Mouse (Mus musculus) megakaryocyte, embryonic 14.5 days (primary cell): ENCODE data around the gene Ube2d1. TPM values are rescaled to one million over a fixed set of nuclear protein-coding genes. Genes with fewer than 3 reads are reported as not detected.

Experiments used
- H3K27me3 ChIP-seq: replicated peaks from 2 replicates; pipeline ENCODE3; 2012; ENCODE audit warnings: inconsistent platforms
- H3K36me3 ChIP-seq: replicated peaks from 2 replicates; pipeline ENCODE3; 2012; ENCODE audit warnings: low read length, inconsistent platforms, mixed read lengths
- H3K4me1 ChIP-seq: 2 replicates; pipeline ENCODE4 v1.6.1; 2012; ENCODE audit warnings: inconsistent platforms
- H3K4me3 ChIP-seq: replicated peaks from 2 replicates; pipeline ENCODE3; 2012; ENCODE audit warnings: moderate library complexity, mild to moderate bottlenecking, inconsistent platforms
- H3K9me3 ChIP-seq: 2 replicates; pipeline ENCODE4 v1.6.1; 2012; ENCODE audit warnings: inconsistent platforms
- FLI1 ChIP-seq: IDR thresholded peaks from 2 replicates; pipeline ENCODE4 v1.6.1; 2012; ENCODE audit warnings: low read length, inconsistent platforms, mixed read lengths
- GATA1 ChIP-seq: IDR thresholded peaks from 3 replicates; pipeline ENCODE4 v1.6.1; 2012; ENCODE audit warnings: mixed read lengths, low read length, inconsistent platforms, borderline replicate concordance
- polyA plus RNA-seq: library from polyadenylated mRNA; stranded (reverse); fragments of >175 nt; gene quantifications from 2 replicates; pipeline ENCODE4 v1.2.3, GENCODE M21; 2012; ENCODE audit warnings: low replicate concordance; ENCODE audit not compliant: insufficient read depth

The Ube2d1 gene
- polyA plus RNA-seq, 1 experiment = 5.0 TPM

DNA sequence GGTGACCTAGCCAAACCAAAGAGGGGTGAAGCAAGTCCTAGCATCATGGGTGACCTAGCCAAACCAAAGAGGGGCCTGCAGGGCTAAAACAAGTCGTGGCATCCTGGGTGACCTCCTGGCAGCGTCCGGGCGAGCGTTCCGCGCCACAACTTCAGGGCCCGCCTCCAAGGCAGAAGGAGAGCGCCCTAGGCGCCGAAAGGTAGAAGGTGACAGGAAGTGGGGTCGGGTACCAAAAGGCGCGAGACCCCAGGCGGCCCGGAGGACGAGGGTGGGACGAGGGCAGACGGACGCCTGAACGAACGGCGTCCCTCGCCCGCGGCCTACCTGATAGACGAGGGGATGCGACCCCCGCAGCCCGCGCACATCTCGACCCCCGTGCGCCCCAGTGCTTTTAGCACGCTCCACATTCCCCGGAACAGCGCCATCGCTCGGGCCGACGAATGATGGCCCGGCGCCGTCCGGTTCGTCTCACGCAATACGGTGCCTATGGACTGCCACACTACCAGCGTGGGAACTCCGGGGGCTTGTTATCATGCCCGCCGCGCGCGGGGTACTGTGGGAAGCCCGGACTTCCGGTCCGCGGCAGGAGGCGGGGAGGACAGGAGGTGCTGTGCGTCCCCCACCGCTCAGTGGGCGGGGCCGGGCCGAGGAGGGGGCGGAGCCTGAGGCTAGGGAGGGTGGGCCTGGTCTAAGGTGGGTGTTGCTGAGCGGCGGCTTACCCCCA is 47.4 kb downstream of the Ube2d1 start:
- peaks cover 2% of the 10 kb centered on the region for H3K27me3 ChIP-seq
- peak overlapping the region; percentile 96 for H3K4me3 ChIP-seq
- H3K4me1 ChIP-seq = peaks cover 39% of the 10 kb centered on the region
- H3K9me3 ChIP-seq = no peaks in the 10 kb centered on the region
- TF ChIP-seq GATA1 (0 out of 3 replicates have a peak, but pooled peaks have one; percentile 23), FLI1 (peak; percentile 72; the same call in 1 of the 2 replicates)
- peaks cover 34% of the 10 kb centered on the region for H3K36me3 ChIP-seq

DNA sequence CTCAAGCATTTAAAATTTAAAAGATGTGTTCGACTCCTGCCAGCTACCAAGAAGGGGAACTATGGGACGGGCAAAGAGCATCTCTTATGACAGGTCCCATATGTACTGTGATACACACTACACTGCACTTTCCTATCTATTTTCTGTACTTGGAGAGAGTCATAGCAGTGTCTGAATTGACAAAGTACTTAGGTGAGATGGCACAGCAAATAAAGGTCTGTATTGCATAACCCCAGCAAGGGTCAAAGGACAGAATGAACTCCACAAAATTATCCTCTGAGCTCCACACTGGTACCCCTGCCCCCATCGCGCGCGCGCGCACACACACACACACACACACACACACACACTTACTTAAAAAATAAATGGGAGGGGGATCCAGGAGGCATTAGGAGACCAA is 51.0 kb downstream of the Ube2d1 start:
- TF ChIP-seq GATA1 (no peak), FLI1 (no peak)
- no peaks in the 10 kb centered on the region for H3K9me3 ChIP-seq
- peaks cover 22% of the 10 kb centered on the region for H3K4me1 ChIP-seq
- H3K36me3 ChIP-seq = peaks cover 61% of the 10 kb centered on the region
- no peaks in the 10 kb centered on the region for H3K27me3 ChIP-seq
- H3K4me3 ChIP-seq = no peak overlapping the region

GRCm38 (mm10) chr10:71225894-71226293 is 59.2 kb downstream of the Ube2d1 start:
- TF ChIP-seq GATA1 (no peak), FLI1 (no peak)
- Histone ChIP-seq H3K27me3 (no peaks in the 10 kb centered on the region), H3K36me3 (peaks cover 81% of the 10 kb centered on the region), H3K9me3 (peaks cover 12% of the 10 kb centered on the region), H3K4me1 (no peaks in the 10 kb centered on the region), H3K4me3 (no peak overlapping the region)

DNA sequence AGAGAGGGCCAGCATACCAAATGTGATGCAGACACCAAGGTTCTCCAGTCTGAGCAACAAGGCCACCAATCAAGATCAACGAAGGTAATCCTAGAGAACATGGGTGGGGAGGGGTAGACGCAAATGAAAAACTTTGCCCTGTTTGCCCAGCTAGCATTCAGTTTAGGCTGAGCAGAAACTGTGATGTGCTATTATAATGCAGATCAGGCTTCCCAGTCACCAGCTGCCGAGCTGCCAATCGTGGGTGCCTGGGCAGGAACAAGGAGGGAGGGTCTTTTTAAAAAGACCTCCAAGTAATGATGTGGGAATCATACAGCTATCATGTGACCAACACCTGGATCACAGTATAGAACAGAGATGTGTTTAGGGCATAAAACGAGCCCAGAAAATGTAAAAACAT is 62.0 kb downstream of the Ube2d1 start:
- H3K36me3 ChIP-seq = peaks cover 56% of the 10 kb centered on the region

GRCm38 (mm10) chr10:71222639-71223038 is 62.4 kb downstream of the Ube2d1 start:
- Histone ChIP-seq H3K4me1 (peaks cover 8% of the 10 kb centered on the region), H3K27me3 (no peaks in the 10 kb centered on the region), H3K9me3 (peaks cover 12% of the 10 kb centered on the region), H3K4me3 (no peak overlapping the region), H3K36me3 (peaks cover 52% of the 10 kb centered on the region)
- no peak for TF ChIP-seq FLI1

More for the DNA sequence above, 62.0 kb downstream of the Ube2d1 start:
- H3K4me3 ChIP-seq = no peak overlapping the region
- peaks cover 4% of the 10 kb centered on the region; the same call in 1 of the 2 replicates for H3K4me1 ChIP-seq
- peaks cover 12% of the 10 kb centered on the region for H3K9me3 ChIP-seq
- TF ChIP-seq GATA1 (no peak), FLI1 (no peak)
- no peaks in the 10 kb centered on the region for H3K27me3 ChIP-seq

DNA sequence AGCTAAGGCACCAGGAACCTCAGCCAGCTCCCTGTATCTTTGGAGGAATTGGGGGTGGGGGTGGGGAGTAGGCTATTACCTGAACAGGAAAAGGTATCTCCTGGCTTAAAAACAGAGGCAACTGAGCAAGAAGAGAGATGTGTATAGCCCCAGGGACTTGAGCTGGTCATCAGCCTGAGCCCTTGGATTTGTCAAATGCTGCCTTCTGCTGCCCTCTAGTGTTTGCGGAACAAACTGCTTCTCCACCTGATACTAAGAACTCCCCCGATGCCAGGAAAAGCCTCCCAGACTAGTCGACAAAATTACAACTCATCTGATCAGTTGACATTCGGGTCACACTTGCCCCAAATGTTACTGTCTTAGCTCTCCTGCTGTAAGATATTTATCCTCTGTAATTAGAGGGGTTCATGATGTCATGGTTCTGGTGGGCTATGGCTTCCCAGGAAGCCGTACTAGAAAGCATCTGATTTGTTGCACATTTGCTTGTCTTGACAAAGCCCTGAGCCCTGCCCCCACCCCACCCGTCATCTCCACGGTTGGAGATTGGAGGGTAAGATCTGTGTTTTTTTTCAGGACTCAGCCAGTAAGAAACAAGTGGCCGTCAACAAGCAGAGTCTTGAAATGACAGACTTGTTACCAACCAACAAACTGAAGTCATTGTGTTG is 66.7 kb downstream of the Ube2d1 start:
- Histone ChIP-seq H3K4me1 (peaks cover 8% of the 10 kb centered on the region), H3K27me3 (peaks cover 1% of the 10 kb centered on the region), H3K36me3 (peaks cover 14% of the 10 kb centered on the region), H3K9me3 (peaks cover 12% of the 10 kb centered on the region), H3K4me3 (no peak overlapping the region)
- TF ChIP-seq GATA1 (no peak), FLI1 (no peak)

DNA sequence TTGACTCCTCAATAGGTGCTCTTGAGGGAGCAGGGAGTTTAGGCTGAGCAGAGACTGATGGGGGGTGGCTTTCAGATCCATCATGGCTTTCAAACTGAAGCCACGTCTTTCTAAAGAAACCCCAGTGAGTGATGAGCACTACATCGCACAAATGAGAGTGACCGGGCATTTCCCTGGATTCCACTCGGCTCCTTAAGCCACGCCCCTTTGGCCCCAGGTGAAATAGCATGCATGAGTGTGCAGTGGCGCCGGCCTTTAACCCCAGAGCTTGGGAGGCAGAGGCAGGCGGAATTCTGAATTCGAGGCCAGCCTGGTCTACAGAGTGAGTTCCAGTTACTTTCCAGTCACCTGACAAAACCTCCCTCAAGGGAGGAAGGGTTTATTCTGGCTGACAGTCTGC is 69.1 kb downstream of the Ube2d1 start:
- peaks cover 5% of the 10 kb centered on the region; the same call in 1 of the 2 replicates for H3K9me3 ChIP-seq
- H3K27me3 ChIP-seq = peaks cover 1% of the 10 kb centered on the region
- peaks cover 8% of the 10 kb centered on the region for H3K4me1 ChIP-seq
- H3K36me3 ChIP-seq = no peaks in the 10 kb centered on the region
- no peak overlapping the region for H3K4me3 ChIP-seq
- no peak for TF ChIP-seq FLI1
- TF ChIP-seq GATA1 = no peak

Other genes starting within 250 kb of the Ube2d1 start
- 0.01 TPM in 1 of 2 replicates, not detected in the other for gene Bicc1, start 125.6 kb downstream of the Ube2d1 start, polyA plus RNA-seq
- gene Tfam, start 47.0 kb downstream of the Ube2d1 start, polyA plus RNA-seq = 2.4 and 4.9 TPM in 2 replicates
- 31.8 and 32.1 TPM in 2 replicates for gene Cisd1, start 59.7 kb upstream of the Ube2d1 start, polyA plus RNA-seq
- gene Ipmk, start 62.5 kb upstream of the Ube2d1 start, polyA plus RNA-seq = 5.1 and 14.8 TPM in 2 replicates